Mouse (Mus musculus) thymus, adult 2 months (tissue): ENCODE measurements at regions not wholly inside any gene's neighbourhood (a gene's known extent, or its start where the extent isn't known, plus 50 kb on each side); places are given as distances from the start of the nearest gene placed in this dataset.

Source experiments
- CTCF ChIP-seq: fragments of 200-500 bp; IDR thresholded peaks from 2 replicates; pipeline ENCODE4 v1.5.1; 2012; ENCODE audit warnings: mild to moderate bottlenecking, control low read depth, low read length, moderate library complexity, borderline replicate concordance; ENCODE audit not compliant: control insufficient read depth, poor library complexity, insufficient read depth; ENCODE audit errors: extremely low read depth
- POLR2A ChIP-seq: fragments of 200-500 bp; IDR thresholded peaks from 2 replicates; pipeline ENCODE4 v1.6.1; 2012; ENCODE audit warnings: mild to moderate bottlenecking, low read length, control low read depth, moderate library complexity; ENCODE audit not compliant: control insufficient read depth, poor library complexity, insufficient read depth; ENCODE audit errors: extremely low read depth

DNA sequence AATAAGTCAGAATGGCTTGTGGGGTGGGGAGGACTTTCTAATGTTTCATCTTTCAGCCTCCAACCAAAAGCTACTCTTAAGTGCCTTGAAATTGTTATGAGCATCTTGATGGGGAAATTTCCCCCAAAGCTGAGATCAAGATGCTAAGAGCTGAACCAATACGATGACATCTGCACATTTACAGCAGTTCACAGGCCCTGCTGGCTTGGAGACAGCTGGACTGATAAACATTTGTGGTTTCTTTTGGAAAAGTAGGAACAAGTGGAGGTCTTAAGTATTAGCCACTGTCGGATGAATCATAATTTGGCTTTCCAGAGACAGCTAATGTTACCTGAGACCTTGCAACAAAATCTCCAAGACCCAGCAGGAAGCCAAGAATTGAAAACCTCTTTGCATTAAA lies 78.4 kb upstream of the Pabpc6 start:
- no peak for TF ChIP-seq CTCF
- TF ChIP-seq POLR2A: no peak
